ENCODE assay signal across 23 mouse cellular contexts in the genomic region with DNA sequence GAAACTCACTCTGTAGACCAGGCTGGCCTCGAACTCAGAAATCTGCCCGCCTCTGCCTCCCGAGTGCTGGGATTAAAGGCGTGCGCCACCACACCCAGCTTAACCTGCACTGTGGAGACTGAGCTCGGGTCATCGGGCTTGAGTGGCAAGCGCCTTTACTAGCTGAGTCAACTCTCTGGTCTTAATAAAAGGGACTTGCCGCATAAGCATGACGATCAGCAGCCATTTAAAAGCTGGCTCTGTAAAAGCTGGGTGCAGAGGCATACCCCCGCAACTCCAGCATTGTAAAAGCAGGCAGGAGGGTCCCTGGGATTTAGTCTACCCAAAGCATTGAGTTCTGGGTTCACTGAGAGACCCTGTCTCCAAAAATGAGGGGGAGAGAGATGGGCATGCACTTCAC.
DNase-seq lines count a peak whose midpoint lies in the region; ATAC-seq and TF ChIP-seq lines count a peak whose summit lies in the region.
"Had no signal": no experiment of that assay in that cellular context is flagged by ENCODE, and none has a peak within 500 bp of the region (broad histone marks: within the 10 kb centered on the region; RNA-seq: fewer than 3 reads in every experiment).

No protein-coding gene starts in this region.

- H3K4me2 ChIP-seq in heart, embryonic 12.5 days, result no peak overlapping the region
- H3K4me2 ChIP-seq in stomach, postnatal 0 days (replicated peaks; ENCODE audit: low read depth), result no peak overlapping the region
- no peak overlapping the region for H3K4me2 ChIP-seq in liver, embryonic 12.5 days
- H3K4me2 ChIP-seq: embryonic facial prominence, embryonic 13.5 days; embryonic facial prominence, embryonic 15.5 days; forebrain, embryonic 12.5 days had no signal

- no peak for TF ChIP-seq CTCF in stomach, postnatal 0 days (IDR thresholded peaks at IDR 0.05; ENCODE audit: low read depth)

- no peak overlapping the region for H3K4me3 ChIP-seq in heart, embryonic 10.5 days
- no peak overlapping the region for H3K4me3 ChIP-seq in heart, embryonic 12.5 days
- H3K4me3 ChIP-seq in stomach, postnatal 0 days (ENCODE audit: low read depth, low read length), result no peak overlapping the region
- no peak overlapping the region for H3K4me3 ChIP-seq in liver, embryonic 12.5 days
- H3K4me3 ChIP-seq: embryonic facial prominence, embryonic 13.5 days; embryonic facial prominence, embryonic 15.5 days; erythroblast, embryonic 14.5 days; forebrain, embryonic 10.5 days; forebrain, embryonic 12.5 days had no signal

- H3K27ac ChIP-seq in heart, embryonic 10.5 days, result no peak overlapping the region
- H3K27ac ChIP-seq in heart, embryonic 12.5 days (ENCODE audit: poor library complexity, severe bottlenecking), result no peak overlapping the region
- H3K27ac ChIP-seq in stomach, postnatal 0 days (replicated peaks), result no peak overlapping the region
- no peak overlapping the region for H3K27ac ChIP-seq in liver, embryonic 12.5 days
- H3K27ac ChIP-seq: embryonic facial prominence, embryonic 13.5 days; embryonic facial prominence, embryonic 15.5 days; forebrain, embryonic 10.5 days; forebrain, embryonic 12.5 days had no signal

- TF ChIP-seq EP300 in stomach, postnatal 0 days (optimal IDR thresholded peaks at IDR 0.05), result no peak

- peak; percentile 52 for DNase-seq in heart, embryonic 10.5 days (ENCODE audit: low spot score)
- DNase-seq in testis, postnatal 10 days (ENCODE audit: low spot score), result peak; percentile 33
- no peak for DNase-seq in testis, postnatal 14 days (ENCODE audit: low spot score)
- DNase-seq in ZHBTc4 (ENCODE audit: low read depth, low spot score), result peak; percentile 30
- peak; percentile 5 for DNase-seq in stomach, postnatal 0 days (ENCODE audit: low spot score)
- no peak for DNase-seq in layer of hippocampus, adult 8-10 months (ENCODE audit: low spot score in 2 of 2)
- DNase-seq: adrenal gland, adult 2 months; adrenal gland, postnatal 10 days; adrenal gland, postnatal 25 days; cerebellum, adult 11 months; cerebellum, adult 18-20 months; cerebellum, adult 8-10 months; cerebellum, adult 9-11 months; cerebellum, postnatal 36 days had no signal

- H3K27me3 ChIP-seq in heart, embryonic 10.5 days (ENCODE audit: insufficient read depth, poor library complexity, severe bottlenecking), result no peaks in the 10 kb centered on the region
- H3K27me3 ChIP-seq in heart, embryonic 12.5 days (replicated peaks), result no peaks in the 10 kb centered on the region
- H3K27me3 ChIP-seq in stomach, postnatal 0 days (ENCODE audit: control insufficient read depth, insufficient read depth, low read length), result no peaks in the 10 kb centered on the region
- no peaks in the 10 kb centered on the region for H3K27me3 ChIP-seq in liver, embryonic 12.5 days (replicated peaks)
- H3K27me3 ChIP-seq: embryonic facial prominence, embryonic 13.5 days; embryonic facial prominence, embryonic 15.5 days; forebrain, embryonic 12.5 days had no signal

- peaks cover 16% of the 10 kb centered on the region for H3K4me1 ChIP-seq in heart, embryonic 10.5 days
- peaks cover 21% of the 10 kb centered on the region for H3K4me1 ChIP-seq in heart, embryonic 12.5 days (replicated peaks)
- H3K4me1 ChIP-seq in stomach, postnatal 0 days (replicated peaks; ENCODE audit: control insufficient read depth, insufficient read depth), result no peaks in the 10 kb centered on the region
- no peaks in the 10 kb centered on the region for H3K4me1 ChIP-seq in liver, embryonic 12.5 days
- H3K4me1 ChIP-seq: embryonic facial prominence, embryonic 13.5 days; embryonic facial prominence, embryonic 15.5 days; forebrain, embryonic 12.5 days had no signal

- H3K36me3 ChIP-seq in heart, embryonic 10.5 days, result peaks cover 13% of the 10 kb centered on the region
- H3K36me3 ChIP-seq in heart, embryonic 12.5 days, result peaks cover 32% of the 10 kb centered on the region; the same call in 1 of the 2 replicates
- no peaks in the 10 kb centered on the region for H3K36me3 ChIP-seq in stomach, postnatal 0 days (ENCODE audit: control insufficient read depth, insufficient read depth, low read length)
- peaks cover 11% of the 10 kb centered on the region; the same call in 1 of the 2 replicates for H3K36me3 ChIP-seq in liver, embryonic 12.5 days
- H3K36me3 ChIP-seq: forebrain, embryonic 10.5 days had no signal

- H3K9ac ChIP-seq in heart, embryonic 12.5 days, result no peak overlapping the region
- no peak overlapping the region for H3K9ac ChIP-seq in stomach, postnatal 0 days (ENCODE audit: low read length)
- H3K9ac ChIP-seq in liver, embryonic 12.5 days, result no peak overlapping the region
- H3K9ac ChIP-seq: embryonic facial prominence, embryonic 13.5 days; embryonic facial prominence, embryonic 15.5 days; forebrain, embryonic 12.5 days had no signal

- WGBS in heart, embryonic 10.5 days, result 91% methylated on average over 11 of the region's 11 CpGs
- 93% methylated on average over 11 of the region's 11 CpGs for WGBS in heart, embryonic 12.5 days
- WGBS in stomach, postnatal 0 days, result 91% methylated on average over 11 of the region's 11 CpGs
- WGBS in liver, embryonic 12.5 days (ENCODE audit: insufficient replicate concordance), result 73% methylated on average over 11 of the region's 11 CpGs

- ATAC-seq in heart, embryonic 12.5 days (ENCODE audit: insufficient number of reproducible peaks, low FRiP score), result no peak
- ATAC-seq in stomach, postnatal 0 days (ENCODE audit: low FRiP score, low TSS enrichment), result no peak
- no peak for ATAC-seq in liver, embryonic 12.5 days
- ATAC-seq: forebrain, embryonic 14.5 days; forebrain, embryonic 16.5 days had no signal

- H3K9me3 ChIP-seq in heart, embryonic 10.5 days, result no peaks in the 10 kb centered on the region
- H3K9me3 ChIP-seq in heart, embryonic 12.5 days (replicated peaks), result no peaks in the 10 kb centered on the region
- H3K9me3 ChIP-seq in stomach, postnatal 0 days (ENCODE audit: control insufficient read depth, low read length), result no peaks in the 10 kb centered on the region
- no peaks in the 10 kb centered on the region for H3K9me3 ChIP-seq in liver, embryonic 12.5 days (replicated peaks)
- H3K9me3 ChIP-seq: embryonic facial prominence, embryonic 13.5 days; embryonic facial prominence, embryonic 15.5 days; forebrain, embryonic 10.5 days; forebrain, embryonic 12.5 days had no signal

Comparison
In these comparisons a context has a peak if more than half of its experiments do, and no peak if none do; other contexts are left out.
1. DNase-seq: peak in heart, embryonic 10.5 days (single experiment), testis, postnatal 10 days (single experiment), ZHBTc4 (single experiment) and stomach, postnatal 0 days (single experiment); none in testis, postnatal 14 days (single experiment) and layer of hippocampus, adult 8-10 months (0 of 2).